Mouse (Mus musculus): ENCODE measurements around the gene Zbtb22.
"Not testable (repeated sequence)": the region's sequence is repeated elsewhere in the genome, so short reads cannot be mapped to it uniquely, and the experiment has no call there.

Zbtb22 gene

DNA sequence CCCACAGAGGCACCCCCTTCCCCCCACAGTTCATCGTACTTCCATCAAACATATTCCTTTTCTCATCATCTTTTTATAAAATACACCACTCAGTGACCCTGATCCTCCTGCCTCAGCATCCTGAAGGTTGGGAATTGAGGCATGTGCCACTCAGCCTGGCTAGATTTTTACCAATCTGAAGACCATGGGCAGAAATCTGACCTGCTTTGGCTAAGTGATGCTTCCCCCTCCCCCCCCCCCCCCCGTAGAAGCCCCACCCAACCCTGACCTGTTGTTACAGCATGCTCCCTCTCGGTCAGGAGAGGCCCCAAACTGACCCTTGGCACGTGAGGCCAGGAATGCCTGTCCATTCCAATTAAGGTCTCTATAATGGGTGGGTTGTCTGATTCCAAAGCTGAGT lies 10.9 kb upstream of the Zbtb22 start, which contains the start of gene Platr17:
Platr17 (plus strand) TSS at position 301 of the 400 bp plus-strand sequence.
- DNase-seq = not testable (repeated sequence)

GRCm38 (mm10) chr17:33908331-33909076 lies 7.2 kb upstream of the Zbtb22 start:
- peak; percentile 85 for DNase-seq

GRCm38 (mm10) chr17:33909077-33909868 lies 6.4 kb upstream of the Zbtb22 start, which contains the start of gene Daxx:
TSS of gene Daxx (plus strand) at chr17:33909414.
- peak; percentile 99 for DNase-seq

- DNase-seq = no peak
Measured at GRCm38 (mm10) chr17:33909869-33910250, 5.8 kb upstream of the Zbtb22 start.

GRCm38 (mm10) chr17:33910346-33911051 lies 5.2 kb upstream of the Zbtb22 start:
- peak; percentile 60 for DNase-seq

GRCm38 (mm10) chr17:33911052-33911812 lies 4.5 kb upstream of the Zbtb22 start:
- peak; percentile 57 for DNase-seq

- DNase-seq = peak; percentile 58
Measured at GRCm38 (mm10) chr17:33911813-33912414, 3.8 kb upstream of the Zbtb22 start.

GRCm38 (mm10) chr17:33913264-33913663 lies 2.4 kb upstream of the Zbtb22 start:
- DNase-seq = peak; percentile 60

- peak; percentile 47 for DNase-seq
Measured at GRCm38 (mm10) chr17:33913905-33914304, 1.8 kb upstream of the Zbtb22 start.

DNA sequence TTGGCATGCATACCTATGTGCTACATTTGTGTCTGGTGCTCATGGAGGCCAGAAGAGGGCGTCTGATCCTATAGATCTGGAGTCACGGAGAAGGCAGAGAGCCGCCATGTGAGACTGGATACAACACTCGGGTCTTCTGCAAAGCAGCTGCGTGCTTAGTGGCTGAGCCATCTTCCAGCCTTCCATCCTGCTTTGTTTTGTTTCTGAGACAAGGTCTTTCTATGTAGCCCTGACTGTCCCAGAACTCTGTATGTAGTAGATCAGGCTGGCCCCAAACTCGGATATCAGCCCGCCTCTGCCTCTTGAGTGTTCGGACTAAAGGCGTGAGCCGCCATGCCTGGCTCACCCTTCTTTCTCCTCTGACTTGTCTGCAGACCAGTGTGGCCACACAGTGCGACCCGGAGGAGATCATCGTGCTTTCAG lies 724 bp upstream of the Zbtb22 start:
- peak; percentile 65 for DNase-seq

GRCm38 (mm10) chr17:33916294-33916693 lies 590 bp downstream of the Zbtb22 start:
- peak; percentile 76 for DNase-seq

GRCm38 (mm10) chr17:33916847-33917655 lies 1.3 kb downstream of the Zbtb22 start:
- peak; percentile 74 for DNase-seq

GRCm38 (mm10) chr17:33917656-33918292 lies 2.1 kb downstream of the Zbtb22 start:
- peak; percentile 67 for DNase-seq

GRCm38 (mm10) chr17:33918293-33919203 lies 2.8 kb downstream of the Zbtb22 start:
- peak; percentile 72 for DNase-seq

- peak; percentile 85 for DNase-seq
Measured at GRCm38 (mm10) chr17:33919351-33920281, 3.9 kb downstream of the Zbtb22 start.

DNA sequence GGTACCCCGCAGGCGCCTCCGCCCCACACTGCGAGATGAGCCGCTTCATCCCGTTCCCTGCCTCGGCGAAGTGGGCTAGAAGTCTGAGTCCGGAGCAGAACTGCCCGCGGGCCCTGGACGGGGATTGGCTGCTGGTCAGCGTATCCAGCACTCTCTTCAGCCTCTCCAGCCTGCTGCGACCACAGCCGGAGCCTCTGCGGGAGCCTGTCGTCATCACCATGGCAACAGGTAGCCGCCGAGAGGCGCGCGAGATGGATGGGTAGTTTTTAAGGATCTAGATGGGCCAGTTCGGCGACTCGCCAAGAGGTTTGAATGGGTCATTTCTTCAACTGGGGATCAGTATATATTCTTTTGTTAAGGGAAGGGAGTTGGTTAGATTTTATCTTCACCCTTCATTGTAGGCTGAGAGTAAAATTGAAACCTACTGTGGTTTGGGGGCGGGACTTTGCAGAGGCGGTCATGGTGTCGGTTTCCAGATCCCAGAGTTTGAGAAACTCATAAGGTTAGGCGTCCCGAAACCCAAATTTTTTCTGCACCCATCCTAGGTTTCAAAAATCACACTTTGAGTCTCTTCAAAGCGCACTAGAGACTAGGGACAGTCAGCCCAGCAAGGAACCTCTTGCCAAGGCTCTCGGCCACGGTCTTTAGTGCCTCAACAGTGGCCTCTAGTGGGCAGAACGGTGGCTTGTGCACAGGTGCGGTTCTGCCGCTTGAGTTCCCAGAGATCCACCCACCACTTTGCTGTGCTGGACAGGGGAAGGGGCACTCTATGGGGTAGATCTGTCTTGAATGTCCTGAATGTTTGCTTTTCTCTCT lies 4.8 kb downstream of the Zbtb22 start:
- DNase-seq = peak; percentile 85

GRCm38 (mm10) chr17:33921361-33921760 lies 5.7 kb downstream of the Zbtb22 start:
- peak; percentile 35 for DNase-seq

Measured in cerebellum, adult 9-11 months (tissue).